Mouse (Mus musculus) heart, postnatal 10 days (tissue): Measurements from ENCODE around the gene Pmm2. TPM values are rescaled to one million over a fixed set of nuclear protein-coding genes. Genes with fewer than 3 reads are reported as not detected.

Experiments
- DNase-seq, 2 experiments: peaks; one replicate each; pipeline ENCODE4 v3.0.0; 2021
- intact Hi-C: fragments of 180-260 bp; cut with DNase I; formaldehyde crosslinking; loops from one replicate; pipeline ENCODE4 v1.15.1; 2025
- total RNA-seq, 2 experiments: library from RNA; stranded (reverse); gene quantifications; 2 replicates each; pipeline ENCODE4 v1.2.3; 2021

The Pmm2 gene
- 10 to 100 TPM; 36.7 to 38.8 TPM for total RNA-seq

DNA sequence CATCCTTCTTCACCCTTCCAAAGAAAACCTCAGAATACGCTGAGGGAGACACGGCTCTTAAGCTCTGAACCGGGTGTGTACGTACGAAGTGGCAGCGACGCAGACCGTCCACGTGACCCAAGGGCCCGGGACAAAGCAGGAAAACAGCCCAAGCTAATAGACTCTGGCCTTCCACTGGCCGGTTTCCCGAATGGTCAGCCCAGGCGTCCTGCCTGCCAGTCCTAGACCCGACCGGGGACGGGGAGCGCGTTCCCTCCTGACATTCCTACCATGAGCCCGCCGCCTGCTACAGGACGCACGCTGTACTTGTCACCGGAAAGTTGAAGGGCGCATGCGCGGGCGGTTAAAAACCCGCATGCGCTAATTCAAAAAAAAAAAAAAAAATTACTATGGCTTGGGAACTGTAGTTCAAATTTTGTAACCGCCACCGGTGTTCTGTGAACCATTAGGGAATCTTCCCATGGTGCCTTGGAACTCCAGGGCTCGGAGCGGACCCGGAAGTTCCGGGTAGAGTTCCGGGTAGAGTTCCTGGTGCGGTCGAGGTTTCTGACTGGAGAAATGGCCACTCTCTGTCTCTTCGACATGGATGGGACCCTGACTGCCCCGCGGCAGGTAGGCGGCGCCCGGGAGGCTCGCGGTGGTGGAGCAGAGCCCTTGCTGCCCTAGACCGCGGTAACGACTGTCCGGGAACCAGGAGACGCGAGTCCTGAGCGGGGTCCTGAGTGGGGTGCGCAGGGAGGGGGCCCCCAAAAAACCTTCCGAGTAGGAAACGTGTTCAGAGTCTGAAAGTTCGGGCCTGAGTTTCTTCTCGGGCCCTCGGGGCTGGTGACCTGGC, at the start of gene Pmm2, which contains the start of gene Tmem186:
Gene Pmm2 (plus strand): TSS at position 458 of the 835 bp plus-strand sequence.
Gene Tmem186 (minus strand): TSS at position 496 of the 835 bp plus-strand sequence.
- peak; percentile 89 to 90 for DNase-seq
- intact Hi-C loops: loop anchor here (2.0 to 5.0 kb wide), 2 partner anchors 39 to 125 kb away; partner anchors contain the start of gene Abat

GRCm38 (mm10) chr16:8595411-8595810, 42.1 kb upstream of the Pmm2 start:
- DNase-seq: peak; percentile 13 to 18
- intact Hi-C loops: no loop called here

DNA sequence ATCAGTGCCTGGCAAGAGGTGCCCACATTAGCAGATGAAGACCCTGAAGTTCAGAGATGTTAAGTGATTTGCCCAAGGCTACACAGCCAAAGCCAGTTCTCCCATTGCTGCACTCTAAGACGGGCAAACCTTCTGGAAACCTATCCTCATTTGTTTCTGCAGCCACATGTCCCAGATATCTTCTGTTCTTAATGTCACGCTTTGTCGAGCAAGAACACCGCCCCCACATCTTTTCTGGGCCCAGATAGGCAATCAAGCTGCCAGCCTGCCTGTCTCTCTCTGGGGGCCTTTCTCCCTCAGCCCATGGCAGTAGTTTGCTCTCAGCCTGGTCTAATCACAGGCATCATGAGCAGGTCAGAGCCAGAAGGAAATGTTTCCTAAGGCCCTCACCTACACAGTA, 41.1 kb upstream of the Pmm2 start:
- DNase-seq: no peak
- intact Hi-C loops: no loop called here

DNA sequence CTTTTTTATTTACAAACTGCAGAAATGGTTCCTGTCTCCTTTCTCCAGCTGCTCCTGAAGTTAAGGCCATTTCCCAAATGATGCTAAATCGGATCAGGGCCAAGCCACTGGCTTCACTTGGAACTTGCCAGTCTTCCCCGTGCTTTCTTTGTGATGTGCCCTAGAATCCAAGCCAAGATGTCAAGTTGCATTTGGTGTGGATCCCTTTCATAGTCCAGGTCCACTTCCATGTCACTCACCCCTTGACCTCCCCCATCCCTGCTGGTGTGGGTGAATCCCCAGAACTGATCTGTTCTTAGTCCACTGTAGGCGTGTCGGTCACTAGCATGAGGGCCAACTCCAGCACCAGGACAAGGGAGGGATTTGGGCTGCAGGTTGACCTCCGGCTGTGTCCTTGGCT, 40.0 kb upstream of the Pmm2 start:
- DNase-seq: no peak
- intact Hi-C loops: no loop called here

DNA sequence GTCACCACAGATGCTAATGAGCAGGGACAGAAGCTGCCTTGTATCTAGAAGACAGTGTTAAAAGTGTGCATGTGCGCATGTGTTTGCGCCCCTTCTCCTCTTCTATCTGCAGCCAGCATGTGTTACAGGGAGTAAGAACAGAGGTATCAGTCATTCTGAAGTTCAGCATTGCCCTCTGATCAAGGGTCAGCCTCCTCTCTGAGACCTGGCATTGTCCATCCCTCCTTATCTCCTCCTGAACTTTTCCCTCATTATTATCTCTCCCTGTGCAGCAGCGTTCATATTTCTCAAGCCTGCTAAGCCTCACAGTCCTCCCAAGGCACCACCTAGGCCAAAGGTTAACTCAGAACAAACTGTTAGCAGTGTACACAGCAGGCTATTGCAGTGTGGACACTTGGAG, 33.7 kb upstream of the Pmm2 start:
- no peak for DNase-seq
- intact Hi-C loops: no loop called here

- intact Hi-C loops: no loop called here
Measured at GRCm38 (mm10) chr16:8610397-8610796, 27.1 kb upstream of the Pmm2 start.

GRCm38 (mm10) chr16:8612214-8613005, 25.1 kb upstream of the Pmm2 start:
- no peak for DNase-seq
- intact Hi-C loops: no loop called here

More at GRCm38 (mm10) chr16:8610397-8610796, 27.1 kb upstream of the Pmm2 start:
- no peak for DNase-seq

DNA sequence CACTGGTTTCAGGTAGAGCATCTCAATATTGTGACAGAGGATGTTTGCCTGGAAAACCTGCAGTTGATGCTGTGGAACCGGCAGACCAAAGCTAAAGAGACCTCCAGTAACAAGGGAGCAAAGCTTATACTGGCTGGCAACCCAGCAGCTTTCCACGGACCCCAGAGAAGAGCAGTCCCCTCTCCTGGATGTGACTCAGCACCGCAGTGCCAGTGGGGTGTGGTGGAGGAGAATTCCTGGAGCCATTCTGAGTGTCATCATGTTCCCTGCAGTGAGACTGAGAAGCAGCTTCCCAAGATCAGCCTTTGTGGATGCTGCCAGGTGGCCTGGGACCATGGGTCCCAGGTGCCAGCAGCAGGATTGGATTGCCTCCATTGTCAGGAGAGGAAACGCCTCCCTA, 24.4 kb upstream of the Pmm2 start:
- intact Hi-C loops: no loop called here
- DNase-seq: no peak

DNA sequence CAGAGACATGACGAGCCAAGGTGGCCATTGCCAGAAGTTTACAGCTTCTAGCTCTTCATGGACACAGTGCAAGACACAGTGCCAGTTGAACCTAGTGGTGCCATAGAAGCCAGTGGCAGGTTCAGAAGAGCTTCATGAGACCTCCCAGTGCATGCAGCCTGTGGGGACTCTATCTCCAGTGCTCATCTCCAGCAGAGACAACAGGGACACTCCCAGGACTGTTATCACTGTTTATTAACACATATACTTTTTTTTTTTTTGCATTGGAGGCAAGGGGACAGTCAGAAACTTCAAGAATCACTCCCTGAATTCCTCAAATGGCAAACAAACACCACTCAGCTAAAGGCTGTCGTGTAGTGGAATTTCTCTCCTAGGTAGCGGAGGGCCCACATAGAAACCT, 24.0 kb upstream of the Pmm2 start:
- DNase-seq: no peak
- intact Hi-C loops: no loop called here

DNA sequence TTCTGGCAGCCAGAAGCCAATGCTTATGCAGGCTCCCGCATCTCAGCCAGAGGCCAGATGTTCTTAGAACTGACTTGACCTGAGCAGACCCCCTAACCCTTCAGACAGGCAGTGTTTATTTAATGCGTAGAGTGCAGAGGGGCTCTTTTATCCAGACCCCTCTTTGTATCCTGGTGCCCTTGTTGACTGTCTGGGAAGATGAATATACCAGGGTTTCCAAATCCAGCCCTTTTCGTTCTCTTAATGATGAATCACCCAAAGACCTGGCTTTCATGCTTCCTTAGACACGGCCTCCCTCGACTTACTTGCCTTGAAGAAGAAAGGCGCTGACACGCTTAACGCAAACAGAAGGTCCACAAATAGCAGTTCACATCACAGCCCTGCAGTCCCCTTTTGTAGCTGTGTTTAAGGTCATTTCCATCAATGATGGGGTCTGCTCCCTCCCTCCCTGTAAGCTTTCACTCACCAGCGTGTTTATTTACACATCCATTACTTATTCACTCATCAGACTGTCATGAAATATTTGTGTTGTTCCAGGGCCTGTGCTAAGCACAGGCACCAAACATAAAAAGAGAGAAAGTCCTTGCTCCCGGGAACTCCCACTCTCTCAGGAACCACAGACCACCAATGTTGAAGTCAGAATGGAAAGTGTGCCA, 17.7 kb upstream of the Pmm2 start:
- no peak for DNase-seq
- intact Hi-C loops: no loop called here

GRCm38 (mm10) chr16:8620315-8621115, 17.0 kb upstream of the Pmm2 start:
- no peak for DNase-seq
- intact Hi-C loops: no loop called here

DNA sequence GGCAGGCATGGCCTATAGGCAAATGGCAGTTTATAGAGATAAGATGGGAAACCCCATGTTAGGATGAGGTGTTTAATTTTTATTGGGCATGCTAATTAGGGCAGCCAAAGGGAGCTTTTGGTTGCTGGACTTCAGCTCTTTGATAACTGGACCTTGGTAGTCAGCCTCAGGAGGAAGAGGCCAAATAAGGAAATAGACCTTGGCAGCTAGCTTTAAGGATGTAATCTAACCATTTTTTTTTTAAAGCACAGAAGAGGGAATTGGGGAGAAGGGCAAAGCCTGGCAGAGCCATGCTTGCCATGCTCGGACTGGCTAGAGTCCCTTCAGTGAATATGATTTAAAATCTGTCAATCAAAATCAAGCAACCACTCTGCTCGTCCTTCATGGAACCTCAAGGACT, 7.1 kb upstream of the Pmm2 start:
- intact Hi-C loops: no loop called here
- no peak for DNase-seq

DNA sequence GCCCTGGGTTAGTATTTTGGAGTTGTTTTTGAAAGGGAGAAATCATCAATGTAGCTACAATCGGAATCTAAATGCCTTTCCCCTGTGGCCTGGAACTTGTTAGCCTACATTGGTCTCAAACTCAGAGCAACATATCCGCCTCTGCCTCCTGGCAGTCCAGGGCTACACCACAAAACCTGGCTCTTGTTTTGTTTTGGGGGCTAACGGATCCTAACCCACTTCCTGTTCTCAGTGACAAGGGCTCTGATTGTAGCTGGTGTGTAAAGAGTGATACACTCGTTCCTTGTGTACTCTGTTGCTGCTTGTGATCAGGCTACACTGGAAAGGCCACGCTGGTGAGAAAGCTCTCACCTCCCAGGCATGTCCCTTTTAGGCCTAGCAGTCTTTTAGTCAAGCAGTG, 6.0 kb upstream of the Pmm2 start:
- DNase-seq: no peak
- intact Hi-C loops: no loop called here

GRCm38 (mm10) chr16:8636867-8637216, 632 bp upstream of the Pmm2 start:
- DNase-seq: no peak
- intact Hi-C loops: loop anchor here (5.0 kb wide), 1 partner anchor 125 kb away; the partner anchor contains the start of gene Abat

GRCm38 (mm10) chr16:8638131-8638530, 657 bp downstream of the Pmm2 start:
- intact Hi-C loops: loop anchor here (2.0 to 5.0 kb wide), 2 partner anchors 39 to 126 kb away; partner anchors contain the start of gene Abat
- DNase-seq: no peak

GRCm38 (mm10) chr16:8639466-8640191, 2.2 kb downstream of the Pmm2 start:
- intact Hi-C loops: loop anchor here (2.0 to 5.0 kb wide), 3 partner anchors 37 to 127 kb away; partner anchors contain the start of gene Abat
- no peak for DNase-seq

- peak; percentile 62 to 72 for DNase-seq
- intact Hi-C loops: loop anchor here (2.0 to 5.0 kb wide), 3 partner anchors 29 to 149 kb away; partner anchors contain the start of gene Carhsp1
Measured at GRCm38 (mm10) chr16:8643855-8644254, 6.4 kb downstream of the Pmm2 start.

GRCm38 (mm10) chr16:8645546-8645945, 8.1 kb downstream of the Pmm2 start:
- DNase-seq: no peak
- intact Hi-C loops: loop anchor here (2.0 kb wide), 1 partner anchor 27 kb away; the partner anchor contains the start of gene Carhsp1

DNA sequence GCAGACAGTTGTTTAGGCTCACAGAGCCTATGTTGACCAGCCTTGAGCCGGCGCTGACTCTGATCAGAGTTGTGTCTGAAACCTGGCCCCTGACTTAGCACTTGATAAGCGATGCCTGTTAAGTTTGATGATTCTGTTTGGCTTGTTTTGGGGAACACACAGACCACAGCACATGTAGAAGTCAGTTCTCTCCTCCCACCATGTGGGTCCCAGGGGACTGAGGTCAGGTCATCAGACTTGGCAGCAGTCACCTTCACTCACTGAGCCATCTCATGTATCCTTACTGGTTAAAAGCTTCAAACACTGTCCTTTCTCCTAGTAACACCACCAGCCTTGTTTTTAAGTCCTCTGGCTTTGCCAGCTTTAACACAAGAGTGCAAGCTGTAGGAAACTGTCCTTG, 12.5 kb downstream of the Pmm2 start:
- intact Hi-C loops: no loop called here
- DNase-seq: no peak
